Mouse (Mus musculus): ENCODE results near the gene Nubpl. TPM values are rescaled to one million over a fixed set of nuclear protein-coding genes. Genes with fewer than 3 reads are reported as not detected.
"Not testable (repeated sequence)": the region's sequence is repeated elsewhere in the genome, so short reads cannot be mapped to it uniquely, and the experiment has no call there.

The Nubpl gene
- polyA plus RNA-seq (2015; fragmentation: Nextera tagmentation; extraction: Ambion mirVana) = 10.7 and 12.4 TPM in 2 replicates

DNA sequence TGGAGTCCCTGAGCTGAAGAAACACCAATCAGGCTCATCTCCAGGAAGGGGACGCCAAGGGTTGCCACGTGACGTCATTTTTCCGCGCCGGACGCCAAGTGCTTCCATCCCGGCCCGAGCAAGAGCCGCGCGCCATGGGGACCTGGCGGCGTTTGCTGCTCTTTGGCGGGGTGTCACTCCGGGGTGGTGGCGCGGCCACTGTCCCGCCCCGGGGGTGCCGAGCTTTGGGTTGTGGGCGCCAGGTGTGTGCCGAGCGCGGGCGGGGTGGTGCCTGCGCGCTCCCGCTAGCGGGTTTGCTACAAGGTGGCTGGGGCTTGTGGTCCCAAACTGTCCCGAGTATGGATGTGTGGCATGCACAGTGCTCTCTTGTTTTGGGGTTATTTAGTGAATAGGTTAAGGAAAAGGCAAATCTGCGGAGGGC is at the start of gene Nubpl:
Nubpl (plus strand) TSS at position 88 of the 421 bp plus-strand sequence.
- ATAC-seq (ENCODE audit: insufficient read depth, low FRiP score, low read depth) = peak; percentile 89
- Histone ChIP-seq H3K4me3 (replicated peaks) (peak within 1 kb of the TSS; percentile 95), H3K27ac (peak within 1 kb of the TSS; percentile 51; the same call in 1 of the 2 replicates), H3K9me3 (no peaks in the 10 kb centered on the region), H3K4me2 (peak within 1 kb of the TSS; percentile 53), H3K27me3 (replicated peaks) (no peaks in the 10 kb centered on the region), H3K9ac (peak within 1 kb of the TSS; percentile 91), H3K36me3 (no peaks in the 10 kb centered on the region), H3K4me1 (no peaks in the 10 kb centered on the region)
- WGBS = under 1% methylated on average over 32 of the region's 32 CpGs

DNA sequence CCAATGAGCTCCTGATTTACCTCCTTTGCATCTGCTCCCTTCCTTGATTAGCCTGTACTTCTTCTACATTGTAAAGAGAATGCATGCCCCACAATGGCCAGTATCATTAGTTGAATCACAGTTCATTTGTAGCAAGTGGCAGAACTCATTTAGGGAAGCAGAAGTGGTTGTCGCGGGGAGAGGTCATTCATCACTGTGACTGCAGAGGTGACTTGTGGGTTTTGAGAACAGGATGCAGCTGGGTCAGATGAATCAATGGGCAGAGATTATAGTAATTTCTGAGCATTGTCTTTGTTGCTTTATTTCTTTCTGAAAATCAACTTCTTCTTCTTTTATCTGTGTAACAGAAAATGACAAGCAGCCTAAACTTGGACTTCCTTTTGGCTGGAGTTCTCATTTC is 48.2 kb upstream of the Nubpl start:
- Histone ChIP-seq H3K9ac (no peak overlapping the region), H3K27me3 (replicated peaks) (no peaks in the 10 kb centered on the region), H3K36me3 (no peaks in the 10 kb centered on the region), H3K9me3 (no peaks in the 10 kb centered on the region), H3K4me2 (no peak overlapping the region), H3K4me3 (replicated peaks) (no peak overlapping the region), H3K4me1 (no peaks in the 10 kb centered on the region), H3K27ac (no peak overlapping the region)
- no peak for ATAC-seq (ENCODE audit: insufficient read depth, low FRiP score, low read depth)
- 30% methylated on average over 2 of the region's 2 CpGs for WGBS

DNA sequence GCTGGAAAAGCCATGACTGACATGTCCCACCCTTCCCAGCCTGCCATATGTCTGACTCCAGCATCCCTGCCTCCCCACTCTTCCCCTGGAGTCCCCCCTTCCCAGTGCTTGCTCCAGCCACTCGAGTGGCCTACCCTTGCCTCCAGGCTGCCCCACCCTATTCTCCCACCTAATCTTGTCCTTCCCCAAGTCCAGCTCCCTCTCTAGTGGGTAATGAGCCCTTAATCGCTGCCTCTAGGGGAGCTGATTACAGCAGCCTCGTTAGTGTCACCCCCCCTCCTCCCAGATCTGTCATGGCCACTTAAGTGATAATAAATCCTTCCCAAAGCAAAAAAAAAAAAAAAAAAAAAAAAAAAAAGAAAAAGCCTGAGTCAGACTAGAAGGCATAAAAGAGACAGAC is 18.2 kb upstream of the Nubpl start:
- H3K27me3 ChIP-seq (replicated peaks); ATAC-seq (ENCODE audit: insufficient read depth, low FRiP score, low read depth): not testable (repeated sequence)
- whole genome bisulfite sequencing = 37% methylated on average over 2 of the region's 3 CpGs

DNA sequence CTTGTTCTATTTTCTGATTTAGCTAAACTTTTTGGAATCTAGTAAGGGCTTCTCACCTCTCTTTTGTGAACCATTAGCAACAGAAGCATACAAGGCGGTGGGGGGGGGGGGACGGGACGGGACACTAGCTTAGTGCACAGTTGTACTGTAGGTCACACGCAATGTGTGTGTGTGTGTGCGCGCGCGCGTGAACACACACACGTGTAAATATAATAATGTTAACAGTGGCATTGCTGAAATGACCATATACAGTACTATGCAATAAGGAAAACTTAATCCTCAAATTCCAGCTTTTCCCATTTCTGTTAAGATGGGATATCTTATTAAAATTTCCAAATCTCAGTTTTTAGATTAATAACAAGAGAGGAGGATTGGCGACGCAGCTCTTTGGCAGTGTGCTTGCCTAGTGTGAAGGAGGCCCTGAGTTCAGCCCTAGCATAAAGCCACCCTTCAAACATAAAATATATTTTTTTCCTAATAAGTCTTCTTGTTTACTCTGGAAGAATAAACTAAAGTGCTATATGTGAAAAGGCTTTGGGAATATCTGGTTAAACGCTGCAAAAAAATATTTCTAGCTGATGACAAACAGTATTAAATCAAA is 388 bp upstream of the Nubpl start:
- no peak overlapping the region for H3K27ac ChIP-seq
- H3K4me3 ChIP-seq (replicated peaks) = peak overlapping the region; percentile 95
- no peaks in the 10 kb centered on the region for H3K36me3 ChIP-seq
- H3K27me3 ChIP-seq (replicated peaks) = no peaks in the 10 kb centered on the region
- no peaks in the 10 kb centered on the region for H3K9me3 ChIP-seq
- peak overlapping the region; percentile 53 for H3K4me2 ChIP-seq
- no peak overlapping the region for H3K9ac ChIP-seq
- no peaks in the 10 kb centered on the region for H3K4me1 ChIP-seq
- 69% methylated on average over 13 of the region's 13 CpGs for WGBS
- ATAC-seq (ENCODE audit: insufficient read depth, low FRiP score, low read depth) = peak; percentile 39; the same call in 1 of the 2 replicates

More for the DNA sequence above, 18.2 kb upstream of the Nubpl start:
- H3K36me3 ChIP-seq; H3K4me3 ChIP-seq (replicated peaks); H3K4me2 ChIP-seq; H3K9ac ChIP-seq; H3K27ac ChIP-seq; H3K4me1 ChIP-seq; H3K9me3 ChIP-seq: not testable (repeated sequence)

DNA sequence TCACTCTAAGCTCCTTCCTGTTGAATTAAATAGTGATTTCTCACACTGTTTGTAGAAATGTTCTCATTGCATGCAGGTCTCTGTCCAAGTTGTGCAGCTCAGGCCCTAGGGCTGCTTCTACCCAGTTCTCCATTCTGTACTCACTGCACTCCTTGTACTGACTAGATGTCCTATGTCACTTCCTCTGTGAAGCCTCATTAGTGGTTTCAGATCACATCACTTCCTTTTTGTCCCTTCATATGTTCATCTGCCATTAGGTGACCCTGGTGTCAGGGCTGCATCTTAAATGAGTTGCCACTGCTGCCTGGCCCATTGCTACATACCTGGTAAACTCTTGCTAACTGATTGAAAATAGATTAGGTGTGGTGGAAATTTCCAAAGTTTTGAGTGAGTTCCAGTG is 22.7 kb downstream of the Nubpl start:
- H3K4me3 ChIP-seq (replicated peaks) = no peak overlapping the region

DNA sequence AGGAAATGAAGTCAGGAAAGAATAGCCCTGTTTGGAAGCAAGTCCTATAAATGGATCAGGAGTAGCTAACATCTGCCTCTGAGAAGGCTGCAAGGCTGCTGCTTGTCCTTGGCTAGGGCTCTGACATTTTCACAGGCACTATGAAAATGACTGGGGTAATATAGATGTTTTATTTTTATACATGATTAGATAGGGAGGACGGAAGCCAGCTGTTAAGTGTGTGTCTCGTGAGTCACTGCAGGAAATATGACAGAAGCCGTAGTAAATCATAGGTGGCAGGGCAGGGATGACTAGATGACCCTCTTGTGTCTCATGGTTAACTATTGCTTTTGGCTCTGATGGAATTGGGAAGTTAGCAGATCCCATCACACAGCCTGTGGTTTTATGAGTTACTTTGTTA is 28.9 kb downstream of the Nubpl start:
- H3K4me3 ChIP-seq (replicated peaks) = no peak overlapping the region
- no peak overlapping the region for H3K9ac ChIP-seq
- H3K4me2 ChIP-seq = no peak overlapping the region
- 37% methylated on average over 3 of the region's 3 CpGs for WGBS
- H3K27ac ChIP-seq = no peak overlapping the region
- H3K27me3 ChIP-seq (replicated peaks) = no peaks in the 10 kb centered on the region
- no peaks in the 10 kb centered on the region for H3K4me1 ChIP-seq
- no peaks in the 10 kb centered on the region for H3K9me3 ChIP-seq
- ATAC-seq (ENCODE audit: insufficient read depth, low FRiP score, low read depth) = no peak
- no peaks in the 10 kb centered on the region for H3K36me3 ChIP-seq

More for the DNA sequence above, 22.7 kb downstream of the Nubpl start:
- Histone ChIP-seq H3K36me3 (no peaks in the 10 kb centered on the region), H3K27me3 (replicated peaks) (no peaks in the 10 kb centered on the region), H3K4me1 (no peaks in the 10 kb centered on the region), H3K27ac (no peak overlapping the region), H3K9me3 (no peaks in the 10 kb centered on the region), H3K4me2 (no peak overlapping the region), H3K9ac (no peak overlapping the region)
- ATAC-seq (ENCODE audit: insufficient read depth, low FRiP score, low read depth) = no peak

DNA sequence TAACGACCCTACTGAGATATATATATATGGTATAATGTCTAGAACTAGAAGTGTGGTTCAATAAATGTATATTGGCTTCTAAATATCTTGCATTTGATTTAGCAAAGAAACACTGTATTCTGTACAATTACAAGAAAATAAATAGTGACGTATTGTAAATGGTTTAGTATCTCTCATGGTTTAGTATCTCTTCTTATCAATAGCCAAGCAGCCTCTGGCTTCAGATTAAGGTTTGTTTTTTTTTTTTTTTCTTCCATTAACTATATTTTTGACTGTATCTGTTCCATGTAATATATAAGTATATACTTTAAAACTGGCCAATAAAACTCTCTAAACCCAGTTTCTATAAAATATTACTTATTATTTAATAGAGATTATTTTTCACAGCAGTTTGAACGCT is 31.5 kb downstream of the Nubpl start:
- H3K27ac ChIP-seq = no peak overlapping the region
- H3K4me1 ChIP-seq = 0 out of 2 replicates have a peak, but pooled peaks cover 3% of the 10 kb centered on the region
- H3K4me2 ChIP-seq = no peak overlapping the region
- no peak for ATAC-seq (ENCODE audit: insufficient read depth, low FRiP score, low read depth)
- no peak overlapping the region for H3K9ac ChIP-seq
- H3K27me3 ChIP-seq (replicated peaks) = no peaks in the 10 kb centered on the region
- 87% methylated on average over 3 of the region's 3 CpGs for WGBS
- no peak overlapping the region for H3K4me3 ChIP-seq (replicated peaks)
- no peaks in the 10 kb centered on the region for H3K9me3 ChIP-seq
- H3K36me3 ChIP-seq = no peaks in the 10 kb centered on the region

DNA sequence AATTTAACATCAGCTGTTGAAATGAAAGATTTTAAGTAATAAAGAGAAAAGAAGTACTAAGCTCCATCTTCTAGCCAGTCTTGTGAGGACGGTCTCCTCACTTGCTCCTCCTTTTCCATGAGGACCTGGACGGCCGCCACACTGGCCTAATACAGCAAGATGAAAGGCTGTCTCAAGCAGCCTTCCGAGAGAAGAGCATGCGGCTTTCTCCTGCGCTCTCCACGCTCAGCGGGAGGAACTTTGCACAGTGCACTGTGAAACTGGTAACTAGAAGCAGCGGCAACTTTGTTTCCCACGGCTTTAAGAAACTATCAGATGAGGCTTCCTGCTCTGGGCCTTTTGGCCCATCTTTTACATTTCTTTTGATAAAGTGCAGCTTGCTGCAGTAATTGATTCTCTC is 34.7 kb downstream of the Nubpl start:
- ATAC-seq (ENCODE audit: insufficient read depth, low FRiP score, low read depth) = no peak
- H3K27ac ChIP-seq = no peak overlapping the region

DNA sequence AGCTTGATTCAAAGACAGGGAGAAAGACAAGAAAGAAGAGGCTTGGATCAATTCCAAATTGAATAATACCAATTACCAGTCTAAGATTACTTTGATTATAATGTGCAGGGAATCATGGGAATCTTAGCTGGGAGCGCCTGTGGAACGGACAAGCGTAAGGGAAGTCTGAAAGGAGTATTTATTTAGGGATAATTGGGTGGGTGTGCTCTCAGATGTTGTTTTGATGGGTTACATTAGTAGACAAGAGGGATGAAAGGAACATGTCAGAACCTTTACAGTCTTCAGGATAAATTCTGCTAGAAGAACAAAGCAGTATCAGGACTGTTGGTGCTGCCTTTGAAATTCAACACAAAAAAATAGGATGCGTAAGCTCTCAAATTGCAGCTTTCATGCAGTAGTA is 40.8 kb downstream of the Nubpl start:
- no peak for ATAC-seq (ENCODE audit: insufficient read depth, low FRiP score, low read depth)
- Histone ChIP-seq H3K9ac (no peak overlapping the region), H3K4me3 (replicated peaks) (no peak overlapping the region), H3K36me3 (no peaks in the 10 kb centered on the region), H3K9me3 (no peaks in the 10 kb centered on the region), H3K4me2 (no peak overlapping the region), H3K27ac (no peak overlapping the region), H3K4me1 (no peaks in the 10 kb centered on the region), H3K27me3 (replicated peaks) (no peaks in the 10 kb centered on the region)
- WGBS = 87% methylated on average over 4 of the region's 4 CpGs

More for the DNA sequence above, 34.7 kb downstream of the Nubpl start:
- H3K9me3 ChIP-seq = no peaks in the 10 kb centered on the region
- 0 out of 2 replicates have a peak, but pooled peaks cover 3% of the 10 kb centered on the region for H3K4me1 ChIP-seq
- 17% methylated on average over 10 of the region's 10 CpGs for WGBS
- no peaks in the 10 kb centered on the region for H3K27me3 ChIP-seq (replicated peaks)
- H3K9ac ChIP-seq = no peak overlapping the region
- 0 out of 2 replicates have a peak overlapping the region, but pooled peaks have one; percentile 22 for H3K4me2 ChIP-seq
- H3K36me3 ChIP-seq = no peaks in the 10 kb centered on the region
- H3K4me3 ChIP-seq (replicated peaks) = no peak overlapping the region

DNA sequence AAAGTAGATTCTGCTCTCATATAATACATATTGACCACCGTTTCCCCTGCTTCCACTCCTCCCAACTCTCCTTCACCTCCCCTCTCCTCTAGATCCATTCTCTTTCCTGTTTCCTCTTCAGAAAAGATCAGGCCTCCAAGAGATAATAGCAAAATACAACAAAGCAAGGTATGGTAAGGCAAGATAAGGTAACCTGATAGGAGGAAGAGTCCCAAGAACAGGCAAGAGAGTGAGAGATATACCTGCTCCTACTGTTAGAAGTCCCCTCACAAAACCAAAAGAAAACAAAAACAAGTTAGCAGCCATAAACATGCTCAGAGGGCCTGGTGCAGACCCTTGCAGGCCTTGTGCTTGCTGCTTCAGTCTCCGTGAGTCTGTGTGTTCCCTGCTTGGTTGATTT is 49.1 kb downstream of the Nubpl start:
- H3K27ac ChIP-seq = no peak overlapping the region
- WGBS = 75% methylated on average over 2 of the region's 2 CpGs

DNA sequence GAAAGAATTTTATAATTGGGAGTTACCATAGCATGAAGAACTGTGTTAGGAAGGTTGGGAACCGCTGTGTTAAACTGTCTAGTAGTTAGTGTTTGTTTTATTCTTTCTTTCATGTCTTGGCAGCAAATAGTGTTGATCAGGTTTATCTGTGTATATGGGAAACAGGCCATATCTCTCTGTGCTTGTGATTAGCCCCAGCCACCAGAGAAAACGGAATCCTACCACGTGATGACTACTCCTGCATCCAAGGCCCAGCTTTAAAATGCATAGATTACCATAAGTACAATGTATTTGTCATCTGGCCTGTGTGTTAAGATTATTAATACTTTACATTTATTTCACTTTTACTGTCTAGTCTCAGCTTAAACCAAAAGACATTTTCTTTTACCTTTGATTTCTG is 51.9 kb downstream of the Nubpl start:
- Histone ChIP-seq H3K4me1 (no peaks in the 10 kb centered on the region), H3K27me3 (replicated peaks) (no peaks in the 10 kb centered on the region), H3K27ac (no peak overlapping the region), H3K36me3 (no peaks in the 10 kb centered on the region), H3K4me3 (replicated peaks) (no peak overlapping the region), H3K4me2 (no peak overlapping the region), H3K9me3 (no peaks in the 10 kb centered on the region), H3K9ac (no peak overlapping the region)
- no peak for ATAC-seq (ENCODE audit: insufficient read depth, low FRiP score, low read depth)
- WGBS = 68% methylated on average over 3 of the region's 3 CpGs

More for the DNA sequence above, 49.1 kb downstream of the Nubpl start:
- Histone ChIP-seq H3K4me3 (replicated peaks) (no peak overlapping the region), H3K4me1 (no peaks in the 10 kb centered on the region), H3K36me3 (no peaks in the 10 kb centered on the region), H3K9ac (no peak overlapping the region), H3K27me3 (replicated peaks) (no peaks in the 10 kb centered on the region), H3K9me3 (no peaks in the 10 kb centered on the region), H3K4me2 (no peak overlapping the region)
- ATAC-seq (ENCODE audit: insufficient read depth, low FRiP score, low read depth) = no peak

DNA sequence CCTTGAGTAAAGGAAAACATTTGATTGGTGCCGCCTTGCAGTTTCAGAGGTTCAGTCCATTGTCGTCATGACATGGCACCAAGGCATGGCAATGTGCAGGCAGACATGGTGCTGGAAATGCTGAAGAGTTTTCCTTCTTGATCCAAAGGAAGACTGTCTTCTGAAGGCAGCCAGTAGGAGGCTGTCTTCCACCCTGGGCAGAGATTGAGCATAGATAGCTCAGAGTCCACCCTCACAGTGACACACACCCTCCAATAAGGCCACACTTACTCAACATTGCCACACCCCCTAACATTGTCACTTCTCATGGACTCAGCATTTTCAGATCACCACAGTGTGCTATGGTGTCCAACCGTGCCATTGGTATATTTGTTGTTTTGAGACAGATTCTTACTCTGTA is 54.5 kb downstream of the Nubpl start:
- H3K9ac ChIP-seq = no peak overlapping the region
- H3K9me3 ChIP-seq = no peaks in the 10 kb centered on the region
- H3K4me2 ChIP-seq = no peak overlapping the region
- no peaks in the 10 kb centered on the region for H3K4me1 ChIP-seq
- H3K4me3 ChIP-seq (replicated peaks) = no peak overlapping the region
- ATAC-seq (ENCODE audit: insufficient read depth, low FRiP score, low read depth) = no peak
- H3K27ac ChIP-seq = no peak overlapping the region
- H3K36me3 ChIP-seq = no peaks in the 10 kb centered on the region
- WGBS = 93% methylated on average over 3 of the region's 3 CpGs
- no peaks in the 10 kb centered on the region for H3K27me3 ChIP-seq (replicated peaks)

DNA sequence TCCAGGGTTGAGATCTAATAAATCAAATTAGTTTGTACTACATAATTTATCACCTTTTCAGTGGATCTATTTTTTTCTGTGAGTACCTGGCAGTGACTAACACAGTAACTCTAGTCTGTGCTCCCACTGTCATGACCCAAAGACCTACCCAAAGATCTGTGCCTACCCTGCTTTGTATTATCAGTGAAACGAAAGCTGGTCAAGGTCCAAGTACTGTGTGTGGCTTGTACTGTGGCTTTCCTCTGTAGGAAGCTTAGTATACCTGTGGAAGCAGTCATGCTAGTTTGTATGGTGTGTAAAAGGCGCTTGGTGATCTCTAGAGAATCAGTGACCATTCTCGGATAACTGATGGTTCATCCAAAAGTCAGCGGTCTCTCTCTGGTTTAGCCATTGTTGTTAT is 57.4 kb downstream of the Nubpl start:
- H3K4me2 ChIP-seq = no peak overlapping the region
- no peaks in the 10 kb centered on the region for H3K36me3 ChIP-seq
- H3K4me1 ChIP-seq = no peaks in the 10 kb centered on the region
- no peaks in the 10 kb centered on the region for H3K9me3 ChIP-seq
- H3K9ac ChIP-seq = no peak overlapping the region
- no peaks in the 10 kb centered on the region for H3K27me3 ChIP-seq (replicated peaks)
- H3K27ac ChIP-seq = no peak overlapping the region
- 87% methylated on average over 4 of the region's 4 CpGs for WGBS
- H3K4me3 ChIP-seq (replicated peaks) = no peak overlapping the region
- ATAC-seq (ENCODE audit: insufficient read depth, low FRiP score, low read depth) = no peak
